Mouse (Mus musculus): ENCODE measurements at regions not wholly inside any gene's neighbourhood (a gene's known extent, or its start where the extent isn't known, plus 50 kb on each side); places are given as distances from the start of the nearest gene placed in this dataset.

- DNase-seq (ENCODE audit: low spot score) = no peak
These were observed 232.0 kb downstream of the Clic5 start for GRCm38 (mm10) chr17:44420098-44421070.

GRCm38 (mm10) chr17:44422161-44422560 lies 233.8 kb downstream of the Clic5 start:
- no peak for DNase-seq (ENCODE audit: low spot score)

- DNase-seq (ENCODE audit: low spot score) = no peak
These were observed 234.5 kb downstream of the Clic5 start for GRCm38 (mm10) chr17:44422865-44423264.

DNA sequence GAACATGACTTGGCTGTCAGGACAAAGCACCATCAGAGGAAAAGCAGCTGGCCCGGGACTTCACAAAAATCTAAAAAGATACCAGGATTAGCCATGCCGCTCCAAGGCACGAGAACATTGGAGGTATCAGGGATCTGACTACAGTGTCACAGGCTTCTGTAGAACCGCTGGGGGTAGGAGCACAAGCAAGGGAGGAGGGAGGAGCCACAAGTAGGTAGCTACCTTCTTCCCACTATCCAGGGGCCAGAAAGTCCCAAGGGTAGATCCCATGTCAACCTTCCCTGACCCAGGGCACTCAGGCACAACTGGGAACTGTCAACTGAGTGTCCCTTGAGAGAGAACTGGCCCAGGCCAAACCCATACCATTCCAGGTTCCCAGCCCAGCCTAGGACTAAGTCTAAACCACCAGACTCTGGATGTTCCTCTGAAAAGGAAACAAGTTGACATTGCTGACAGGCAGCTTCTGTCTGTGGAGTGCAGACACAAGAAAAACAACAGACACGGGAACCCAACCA lies 235.1 kb downstream of the Clic5 start:
- no peak for DNase-seq (ENCODE audit: low spot score)

GRCm38 (mm10) chr17:44432524-44433295 lies 244.3 kb downstream of the Clic5 start:
- DNase-seq (ENCODE audit: low spot score) = peak; percentile 18

- DNase-seq (ENCODE audit: low spot score) = no peak
These were observed 244.9 kb downstream of the Clic5 start for GRCm38 (mm10) chr17:44433296-44433653.

GRCm38 (mm10) chr17:44436536-44437043 lies 248.2 kb downstream of the Clic5 start:
- DNase-seq (ENCODE audit: low spot score) = no peak

GRCm38 (mm10) chr17:44438526-44438925 lies 250.1 kb downstream of the Clic5 start:
- DNase-seq (ENCODE audit: low spot score) = peak; percentile 21

DNA sequence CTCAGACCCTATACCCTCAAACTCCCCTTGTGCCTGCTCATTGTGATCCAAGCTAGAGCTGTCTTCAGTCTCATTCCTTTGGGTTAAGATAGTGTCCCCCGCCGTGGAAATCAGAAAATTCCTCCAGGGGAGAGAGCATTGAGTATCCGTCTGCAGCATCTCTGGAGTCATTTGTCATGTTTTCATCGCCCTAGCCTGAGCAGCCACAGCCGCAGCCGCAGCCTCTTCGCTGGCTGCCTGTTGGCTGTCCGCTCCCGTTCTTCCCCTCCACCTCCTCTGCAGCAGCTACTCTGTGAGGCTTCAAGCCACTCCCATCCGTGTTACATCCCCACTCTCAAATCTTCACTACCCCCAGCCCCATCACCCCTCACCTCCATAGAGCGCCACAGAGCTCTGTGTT lies 255.1 kb downstream of the Clic5 start:
- no peak for DNase-seq (ENCODE audit: low spot score)

DNA sequence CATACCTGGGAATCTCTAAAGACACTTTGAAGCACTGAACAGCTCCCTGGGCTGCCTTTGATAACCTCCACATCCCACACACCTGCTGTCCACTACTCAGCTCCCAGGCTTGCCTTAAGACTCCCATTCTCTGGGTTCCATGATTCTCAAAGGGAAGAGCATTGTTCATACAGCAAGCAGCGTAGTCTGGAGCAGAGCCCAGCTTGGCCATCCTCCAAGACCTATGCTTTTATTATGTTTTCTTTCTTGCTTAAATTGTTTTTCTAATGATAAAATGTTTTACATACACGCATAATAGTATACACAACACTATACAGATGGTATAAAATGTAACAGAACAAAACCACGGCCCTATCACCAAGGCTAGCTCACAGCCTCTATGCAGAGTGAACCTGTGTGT lies 257.0 kb downstream of the Clic5 start:
- no peak for DNase-seq (ENCODE audit: low spot score)

All from MN1 (cell line).